ENCODE assay signal across 22 mouse cellular contexts in genomic region chr1:71974715-71975114, GRCm38 (mm10).
A peak's percentile ranks its signal among the peaks of the same experiment; 100 is the strongest.
DNase-seq lines count a peak whose midpoint lies in the region; ATAC-seq lines count a peak whose summit lies in the region.
"Had no signal": no experiment of that assay in that cellular context is flagged by ENCODE, and none has a peak within 500 bp of the region (broad histone marks: within the 10 kb centered on the region; RNA-seq: fewer than 3 reads in every experiment).

No protein-coding gene starts in this region.

- H3K9ac ChIP-seq in forebrain, embryonic 11.5 days (ENCODE audit: low read length): no peak overlapping the region
- H3K9ac ChIP-seq: embryonic facial prominence, embryonic 12.5 days; limb, embryonic 12.5 days; lung, embryonic 15.5 days; midbrain, embryonic 13.5 days; neural tube, embryonic 15.5 days had no signal

- 67% methylated on average over 4 of the region's 4 CpGs for WGBS in forebrain, embryonic 11.5 days

- no peaks in the 10 kb centered on the region for H3K27me3 ChIP-seq in splenic B cell, adult 2 months (ENCODE audit: control insufficient read depth, insufficient read depth, low read length, poor library complexity, severe bottlenecking)
- no peaks in the 10 kb centered on the region for H3K27me3 ChIP-seq in forebrain, embryonic 11.5 days (ENCODE audit: control insufficient read depth, insufficient read depth, low read length)
- H3K27me3 ChIP-seq: embryonic facial prominence, embryonic 12.5 days; limb, embryonic 12.5 days; lung, embryonic 15.5 days; midbrain, embryonic 13.5 days; neural tube, embryonic 15.5 days had no signal

- H3K36me3 ChIP-seq in splenic B cell, adult 2 months (ENCODE audit: control insufficient read depth, insufficient read depth, low read length, poor library complexity, severe bottlenecking): no peaks in the 10 kb centered on the region
- H3K36me3 ChIP-seq in forebrain, embryonic 11.5 days (ENCODE audit: control insufficient read depth, insufficient read depth, low read length): no peaks in the 10 kb centered on the region
- H3K36me3 ChIP-seq: embryonic facial prominence, embryonic 12.5 days; heart, embryonic 10.5 days; limb, embryonic 12.5 days; lung, embryonic 15.5 days; midbrain, embryonic 13.5 days; neural tube, embryonic 15.5 days had no signal

- peak; percentile 40 to 52 for DNase-seq in lung, adult 18-20 months
- DNase-seq in lung, postnatal 10 days: no peak
- DNase-seq in splenic B cell, adult 2 months (ENCODE audit: low read depth, low spot score): peak; percentile 11
- DNase-seq in left cerebral cortex, adult 9 months (ENCODE audit: low spot score in 2 of 2): no peak
- DNase-seq in forebrain, embryonic 11.5 days (ENCODE audit: low spot score): no peak
- DNase-seq: cerebellum, adult 9-10 months; gastrocnemius, postnatal 14 days; kidney, adult 18-20 months; kidney, postnatal 10 days had no signal

- H3K4me1 ChIP-seq in forebrain, embryonic 11.5 days (replicated peaks; ENCODE audit: control insufficient read depth, insufficient read depth, low read length): no peaks in the 10 kb centered on the region
- H3K4me1 ChIP-seq: embryonic facial prominence, embryonic 12.5 days; heart, embryonic 10.5 days; lung, embryonic 15.5 days; midbrain, embryonic 13.5 days; neural tube, embryonic 15.5 days had no signal

- no peaks in the 10 kb centered on the region for H3K9me3 ChIP-seq in forebrain, embryonic 11.5 days (ENCODE audit: control insufficient read depth, low read length)
- H3K9me3 ChIP-seq: embryonic facial prominence, embryonic 12.5 days; heart, embryonic 10.5 days; limb, embryonic 12.5 days; lung, embryonic 15.5 days; midbrain, embryonic 13.5 days; neural tube, embryonic 15.5 days had no signal

- H3K27ac ChIP-seq in forebrain, embryonic 11.5 days (ENCODE audit: low read depth, low read length): no peak overlapping the region
- H3K27ac ChIP-seq: embryonic facial prominence, embryonic 12.5 days; heart, embryonic 10.5 days; layer of hippocampus, adult 2 months; limb, embryonic 12.5 days; lung, embryonic 15.5 days; midbrain, embryonic 13.5 days; neural tube, embryonic 15.5 days; stomach, postnatal 0 days had no signal

- ATAC-seq in hematopoietic stem cell, adult 5-6 weeks (replicated peaks in 1 of 2; ENCODE audit: insufficient read depth in 1 of 2, low FRiP score in 2 of 2, low TSS enrichment in 1 of 2, low read depth in 1 of 2, poor library complexity in 2 of 2, severe bottlenecking in 2 of 2): peak; percentile 95
- peak; percentile 99 for ATAC-seq in megakaryocyte, adult 5-6 weeks (ENCODE audit: poor library complexity, severe bottlenecking)
- no peak for ATAC-seq in forebrain, embryonic 11.5 days (replicated peaks; ENCODE audit: low FRiP score)
- ATAC-seq: forebrain, embryonic 14.5 days; midbrain, embryonic 13.5 days had no signal

- no peak overlapping the region for H3K4me2 ChIP-seq in forebrain, embryonic 11.5 days (ENCODE audit: low read depth, low read length, severe bottlenecking)
- H3K4me2 ChIP-seq: embryonic facial prominence, embryonic 12.5 days; limb, embryonic 12.5 days; lung, embryonic 15.5 days; midbrain, embryonic 13.5 days; neural tube, embryonic 15.5 days had no signal

- no peak overlapping the region for H3K4me3 ChIP-seq in forebrain, embryonic 11.5 days (ENCODE audit: low read depth, low read length)
- H3K4me3 ChIP-seq: embryonic facial prominence, embryonic 12.5 days; erythroblast, embryonic 14.5 days; heart, embryonic 10.5 days; layer of hippocampus, adult 2 months; limb, embryonic 12.5 days; lung, embryonic 15.5 days; midbrain, embryonic 13.5 days; myocyte; neural tube, embryonic 15.5 days had no signal

Comparison
In these comparisons a context has a peak if more than half of its experiments do, and no peak if none do; other contexts are left out.
1. DNase-seq: peak in lung, adult 18-20 months (2 of 2) and splenic B cell, adult 2 months (single experiment); none in lung, postnatal 10 days (single experiment), left cerebral cortex, adult 9 months (0 of 2) and forebrain, embryonic 11.5 days (single experiment).